Mouse (Mus musculus) lung, postnatal 0 days (tissue): ENCODE data around the gene Gabra5. TPM values are rescaled to one million over a fixed set of nuclear protein-coding genes. Genes with fewer than 3 reads are reported as not detected.

Experiments used
- ATAC-seq: fragments of 200-750 bp; cut with Nextera tagmentation; 2 replicates; pipeline ENCODE4 v1.8.0; 2017; ENCODE audit warnings: moderate library complexity
- DNase-seq: peaks from one replicate; pipeline ENCODE4 v3.0.0-alpha.2; 2016; ENCODE audit warnings: low spot score
- H3K27ac ChIP-seq: fragments of 300-500 bp; sonication (generic); 2 replicates; pipeline ENCODE4 v1.5.1; 2014; ENCODE audit warnings: antibody characterized with exemption, mild to moderate bottlenecking, low read length, mixed read lengths
- H3K27me3 ChIP-seq: fragments of 300-500 bp; sonication (generic); replicated peaks from 2 replicates; pipeline ENCODE4 v1.6.1; 2014; ENCODE audit warnings: low read length, mixed read lengths; ENCODE audit not compliant: insufficient read depth
- H3K36me3 ChIP-seq: fragments of 300-500 bp; sonication (generic); 2 replicates; pipeline ENCODE4 v1.6.1; 2014; ENCODE audit warnings: low read length, mixed read lengths; ENCODE audit not compliant: insufficient read depth
- H3K4me1 ChIP-seq: fragments of 300-500 bp; sonication (generic); 2 replicates; pipeline ENCODE4 v1.6.1; 2014; ENCODE audit warnings: antibody characterized with exemption, low read depth, low read length, mixed read lengths; ENCODE audit not compliant: insufficient read depth
- H3K4me2 ChIP-seq: fragments of 300-500 bp; sonication (generic); replicated peaks from 2 replicates; pipeline ENCODE4 v1.6.1; 2014; ENCODE audit warnings: low read depth, mild to moderate bottlenecking, low read length, moderate library complexity, mixed read lengths
- H3K4me3 ChIP-seq: fragments of 300-500 bp; sonication (generic); 2 replicates; pipeline ENCODE4 v1.5.1; 2014; ENCODE audit warnings: low read depth, low read length
- H3K9ac ChIP-seq: fragments of 300-500 bp; sonication (generic); replicated peaks from 2 replicates; pipeline ENCODE4 v1.6.1; 2014; ENCODE audit warnings: low read depth, mild to moderate bottlenecking
- H3K9me3 ChIP-seq: fragments of 300-500 bp; sonication (generic); 2 replicates; pipeline ENCODE4 v1.6.1; 2016; ENCODE audit warnings: low read length, mixed read lengths
- CTCF ChIP-seq: IDR thresholded peaks from 2 replicates; pipeline ENCODE4 v1.5.1; 2016; ENCODE audit warnings: antibody characterized with exemption, mild to moderate bottlenecking
- EP300 ChIP-seq: IDR thresholded peaks from 2 replicates; pipeline ENCODE4 v1.6.1; 2016; ENCODE audit warnings: antibody characterized with exemption, mild to moderate bottlenecking, control low read depth
- WGBS: fragments of 180-500 bp; shearing (Covaris S2); extraction: QIAGEN DNeasy Blood & Tissue Kit; methylation state at CpG from one replicate; pipeline ENCODE4 v1.1.7; 2014; 5-methylcytosine and 5-hydroxymethylcytosine counted together
- polyA plus RNA-seq: library from polyadenylated mRNA; unstranded; fragments of >200 nt; fragmentation: Nextera tagmentation; extraction: Ambion mirVana; gene quantifications from 2 replicates; pipeline ENCODE4 v1.2.1, GENCODE M21; 2015

Gabra5 gene
- polyA plus RNA-seq, 1 experiment from 2014 or later = not detected

GRCm38 (mm10) chr7:57411163-57411562 is 98.7 kb downstream of the Gabra5 start:
- Histone ChIP-seq H3K36me3 (no peaks in the 10 kb centered on the region), H3K27me3 (no peaks in the 10 kb centered on the region), H3K4me1 (no peaks in the 10 kb centered on the region), H3K27ac (no peak overlapping the region), H3K9me3 (no peaks in the 10 kb centered on the region), H3K9ac (no peak overlapping the region), H3K4me2 (no peak overlapping the region), H3K4me3 (no peak overlapping the region)
- TF ChIP-seq CTCF = no peak
- TF ChIP-seq EP300 = no peak
- no peak for ATAC-seq
- DNase-seq = no peak
- 75% methylated on average over 4 of the region's 4 CpGs for WGBS

GRCm38 (mm10) chr7:57393551-57393950 is 116.3 kb downstream of the Gabra5 start:
- Histone ChIP-seq H3K27me3 (no peaks in the 10 kb centered on the region), H3K36me3 (no peaks in the 10 kb centered on the region), H3K4me2 (no peak overlapping the region), H3K27ac (no peak overlapping the region), H3K4me1 (no peaks in the 10 kb centered on the region), H3K9ac (no peak overlapping the region), H3K4me3 (no peak overlapping the region), H3K9me3 (no peaks in the 10 kb centered on the region)
- 66% methylated on average over 4 of the region's 4 CpGs for WGBS
- no peak for ATAC-seq
- no peak for TF ChIP-seq CTCF
- no peak for TF ChIP-seq EP300
- no peak for DNase-seq

- Histone ChIP-seq H3K27me3 (peaks cover 10% of the 10 kb centered on the region; the same call in 1 of the 2 replicates), H3K4me1 (no peaks in the 10 kb centered on the region), H3K36me3 (no peaks in the 10 kb centered on the region), H3K4me3 (no peak overlapping the region), H3K4me2 (no peak overlapping the region), H3K27ac (no peak overlapping the region), H3K9me3 (no peaks in the 10 kb centered on the region), H3K9ac (no peak overlapping the region)
- WGBS = 33% methylated on average over 4 of the region's 4 CpGs
- TF ChIP-seq EP300 (no peak), CTCF (no peak)
- DNase-seq (no peak), ATAC-seq (no peak)
Measured at GRCm38 (mm10) chr7:57390046-57390445, 119.8 kb downstream of the Gabra5 start.

- 24% methylated on average over 6 of the region's 6 CpGs for WGBS
- H3K4me1 ChIP-seq = no peaks in the 10 kb centered on the region
- DNase-seq (no peak), ATAC-seq (no peak)
- H3K4me2 ChIP-seq = peak overlapping the region; percentile 56
- no peaks in the 10 kb centered on the region for H3K36me3 ChIP-seq
- peaks cover 10% of the 10 kb centered on the region; the same call in 1 of the 2 replicates for H3K27me3 ChIP-seq
- H3K9ac ChIP-seq = no peak overlapping the region
- H3K4me3 ChIP-seq = peak overlapping the region; percentile 25
- TF ChIP-seq EP300 = no peak
- TF ChIP-seq CTCF = no peak
- H3K27ac ChIP-seq = no peak overlapping the region
- H3K9me3 ChIP-seq = no peaks in the 10 kb centered on the region
Measured at GRCm38 (mm10) chr7:57387341-57387654, 122.6 kb downstream of the Gabra5 start.

- DNase-seq = no peak
- H3K36me3 ChIP-seq = no peaks in the 10 kb centered on the region
- peaks cover 10% of the 10 kb centered on the region; the same call in 1 of the 2 replicates for H3K27me3 ChIP-seq
- no peak for TF ChIP-seq CTCF
- TF ChIP-seq EP300 = no peak
- H3K9me3 ChIP-seq = no peaks in the 10 kb centered on the region
- no peak within 1 kb of the TSS for H3K27ac ChIP-seq
- H3K4me2 ChIP-seq = peak within 1 kb of the TSS; percentile 56
- H3K4me3 ChIP-seq = peak within 1 kb of the TSS; percentile 25
- WGBS = 3% methylated on average over 63 of the region's 71 CpGs
- no peak within 1 kb of the TSS for H3K9ac ChIP-seq
- H3K4me1 ChIP-seq = no peaks in the 10 kb centered on the region
- no peak for ATAC-seq
Measured at GRCm38 (mm10) chr7:57386517-57387340, 123.1 kb downstream of the Gabra5 start, which contains the start of gene Gabrg3. Gene Gabrg3 (minus strand): TSS chr7:57387188.

GRCm38 (mm10) chr7:57384112-57384511 is 125.7 kb downstream of the Gabra5 start:
- TF ChIP-seq CTCF = peak; percentile 62
- TF ChIP-seq EP300 = no peak

More at GRCm38 (mm10) chr7:57384112-57384511, 125.7 kb downstream of the Gabra5 start:
- 10% methylated on average over 4 of the region's 4 CpGs for WGBS
- Histone ChIP-seq H3K4me3 (no peak overlapping the region), H3K4me2 (no peak overlapping the region), H3K27ac (no peak overlapping the region), H3K4me1 (no peaks in the 10 kb centered on the region), H3K36me3 (no peaks in the 10 kb centered on the region), H3K27me3 (peaks cover 10% of the 10 kb centered on the region; the same call in 1 of the 2 replicates), H3K9me3 (no peaks in the 10 kb centered on the region), H3K9ac (no peak overlapping the region)
- DNase-seq (peak; percentile 41), ATAC-seq (no peak)
